Mouse (Mus musculus): Measurements from ENCODE around the gene Hoxd4.

- TF ChIP-seq GATA1 (IDR thresholded peaks at IDR 0.05; ENCODE audit: low read length) (no peak), TAL1 (IDR thresholded peaks at IDR 0.05; ENCODE audit: low read length) (no peak)
These were observed 3.2 kb downstream of the Hoxd4 start for GRCm38 (mm10) chr2:74714881-74715280.
